Mouse (Mus musculus) left cerebral cortex, postnatal 25 days (tissue): Measurements from ENCODE around the gene Trpm3. TPM values are rescaled to one million over a fixed set of nuclear protein-coding genes. Genes with fewer than 3 reads are reported as not detected.
A peak's percentile ranks its signal among the peaks of the same experiment; 100 is the strongest.

Source experiments
- DNase-seq, 2 experiments: peaks; one replicate each; pipeline ENCODE4 v3.0.0; 2022; ENCODE audit warnings: low spot score in 2 of 2, mixed read lengths in 1 of 2
- intact Hi-C: fragments of 180-260 bp; cut with DNase I; formaldehyde crosslinking; loops from one replicate; pipeline ENCODE4 v1.15.1; 2025
- total RNA-seq, 2 experiments: library from RNA; stranded (reverse); gene quantifications; 2 replicates each; pipeline ENCODE4 v1.2.3; 2021

Gene Trpm3
- total RNA-seq, 2 experiments from 2014 or later = 34.1 to 40.1 TPM

DNA sequence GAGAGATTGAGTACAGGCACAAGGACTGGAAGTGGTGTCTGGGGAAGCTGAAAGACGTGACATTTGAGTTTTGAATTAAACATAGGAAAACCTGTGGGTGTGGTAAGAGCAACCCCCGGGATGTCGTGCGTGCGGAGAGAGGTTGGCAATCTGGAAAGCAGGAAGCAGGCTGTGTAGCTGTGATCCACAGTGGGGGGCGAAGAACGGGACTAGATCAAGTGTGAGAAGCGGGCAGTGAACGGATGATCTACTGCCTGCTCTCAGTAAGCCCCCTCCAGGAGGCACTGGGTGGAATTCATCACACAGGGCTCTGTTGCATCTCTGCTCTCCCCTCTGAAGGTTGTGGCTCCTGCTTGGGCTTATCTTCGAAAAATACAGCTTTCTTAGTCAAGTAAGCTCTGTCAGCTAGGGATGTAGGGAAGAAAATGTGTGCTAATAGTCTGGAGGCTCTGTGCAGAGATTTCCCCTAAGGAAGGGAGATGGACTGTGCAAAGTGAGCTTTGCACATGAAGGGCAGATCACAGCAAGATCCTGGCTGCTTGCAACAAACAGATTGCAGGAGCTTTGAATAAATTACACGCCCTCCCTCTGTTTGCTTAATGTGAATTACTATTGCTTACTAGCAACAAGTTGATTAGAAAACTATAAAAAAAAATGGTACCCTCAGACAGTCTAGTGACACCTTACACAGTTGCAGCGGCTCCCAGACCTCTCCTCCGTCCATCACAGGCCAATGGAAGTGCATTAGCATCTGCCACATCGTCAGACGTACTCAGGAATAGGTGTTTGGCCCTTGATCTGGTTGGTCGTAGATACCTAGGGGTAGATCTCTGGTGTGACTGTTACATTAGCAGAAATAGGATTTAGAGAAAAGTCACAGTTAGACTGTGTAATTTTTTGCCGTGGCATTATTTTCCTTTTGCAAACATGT is 164.4 kb downstream of the Trpm3 start:
- intact Hi-C loops = loop anchor here (5.0 to 10.0 kb wide), 6 partner anchors 51 to 1508 kb away; partner anchors contain the start of gene Trpm3
- peak in 1 of 2 experiments; percentile 66 for DNase-seq

DNA sequence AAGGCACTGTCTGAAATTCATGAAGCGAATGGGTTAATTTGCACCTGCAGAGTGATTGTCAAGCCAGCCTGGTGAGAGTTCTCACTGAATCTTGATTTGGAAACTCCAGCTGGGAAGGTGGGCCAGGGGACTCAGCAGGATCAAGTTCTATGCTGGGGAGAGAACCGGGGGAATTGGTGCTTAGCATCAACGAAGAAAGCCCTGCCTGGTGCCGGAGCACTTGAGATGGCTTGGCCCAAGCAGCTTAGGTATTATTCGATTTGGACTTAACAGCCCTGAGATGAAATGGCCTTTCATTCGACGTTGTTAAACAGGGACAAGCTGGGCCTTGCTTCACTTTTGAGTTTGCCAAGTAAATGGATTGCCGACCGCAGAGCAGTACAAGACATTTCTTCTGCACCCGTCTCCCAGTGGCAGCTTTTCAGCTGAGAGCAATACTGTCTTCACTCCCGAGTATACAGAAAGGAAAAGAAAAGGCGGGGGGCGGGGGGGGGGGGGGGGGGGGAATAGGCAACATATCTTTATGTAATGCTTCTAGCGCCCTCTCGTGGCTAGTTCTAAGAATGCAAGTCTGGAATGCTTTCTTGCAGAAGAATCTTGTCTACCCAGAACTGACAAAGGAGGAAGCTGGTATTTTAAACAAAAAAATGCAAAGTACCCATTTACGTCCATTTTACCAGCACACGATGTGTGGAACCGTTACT is 165.3 kb downstream of the Trpm3 start:
- intact Hi-C loops = loop anchor here (1.0 to 10.0 kb wide), 9 partner anchors 52 to 1509 kb away; partner anchors contain the start of genes Cemip2 and Trpm3
- peak; percentile 88 to 90 for DNase-seq

DNA sequence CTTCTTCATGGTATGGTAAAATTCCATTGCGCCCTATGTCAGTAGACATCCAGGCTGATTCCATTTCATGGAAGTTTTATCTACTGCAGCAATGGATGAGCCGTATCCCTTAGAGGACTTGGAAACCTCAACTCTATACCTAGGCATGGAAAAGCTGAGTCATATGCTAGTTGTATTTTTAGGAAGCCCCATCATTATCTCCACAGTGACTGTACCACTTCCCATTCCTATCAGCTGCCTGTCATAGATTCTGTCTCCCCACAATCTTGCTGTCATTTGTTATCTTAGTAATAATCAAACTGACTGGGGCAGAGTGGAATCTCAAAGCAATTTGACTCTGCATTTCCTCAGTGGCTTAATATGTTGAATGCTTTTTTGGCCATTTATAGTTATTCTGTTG is 169.2 kb downstream of the Trpm3 start:
- intact Hi-C loops = loop anchor here (10.0 kb wide), 2 partner anchors 933 to 1513 kb away; no protein-coding TSS in a partner anchor
- no peak for DNase-seq

DNA sequence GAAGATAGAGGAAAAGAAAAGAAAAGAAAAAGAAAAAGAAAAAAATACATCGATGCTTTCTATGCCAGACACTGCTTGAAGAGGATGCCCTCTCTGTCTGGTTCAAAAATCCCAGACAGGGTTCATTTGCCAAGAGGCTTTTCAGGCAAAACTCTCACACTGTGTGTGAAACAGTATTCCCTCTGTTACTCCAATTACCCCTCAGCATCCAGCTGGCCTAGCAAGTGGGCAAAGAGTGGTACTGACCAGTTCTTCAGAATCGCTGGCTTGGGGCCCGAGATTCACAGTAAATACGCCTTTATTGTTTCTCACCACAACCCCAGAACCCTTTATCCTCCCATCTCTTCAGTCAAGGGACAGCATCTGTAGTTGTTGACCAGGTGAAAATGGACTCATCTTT is 178.5 kb downstream of the Trpm3 start:
- peak in 1 of 2 experiments; percentile 26 for DNase-seq
- intact Hi-C loops = no loop called here

DNA sequence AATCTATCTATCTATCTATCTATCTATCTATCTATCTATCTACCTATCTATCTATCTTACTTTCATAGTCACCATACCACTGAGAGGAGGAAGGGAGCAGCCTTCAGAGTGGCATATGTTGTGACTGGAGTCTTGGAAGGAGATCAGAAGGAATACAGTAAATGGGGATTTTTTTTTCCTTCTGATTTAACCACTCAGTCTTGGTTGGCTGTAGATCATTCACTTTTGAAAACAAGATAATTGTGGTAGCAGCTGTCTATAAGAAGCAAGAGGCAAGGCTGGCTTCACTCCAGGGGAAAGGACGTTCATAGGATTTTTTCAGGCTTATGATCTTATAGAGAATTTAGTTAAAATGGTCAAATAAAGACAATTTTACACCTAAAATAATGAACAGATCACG is 188.0 kb downstream of the Trpm3 start:
- intact Hi-C loops = no loop called here

DNA sequence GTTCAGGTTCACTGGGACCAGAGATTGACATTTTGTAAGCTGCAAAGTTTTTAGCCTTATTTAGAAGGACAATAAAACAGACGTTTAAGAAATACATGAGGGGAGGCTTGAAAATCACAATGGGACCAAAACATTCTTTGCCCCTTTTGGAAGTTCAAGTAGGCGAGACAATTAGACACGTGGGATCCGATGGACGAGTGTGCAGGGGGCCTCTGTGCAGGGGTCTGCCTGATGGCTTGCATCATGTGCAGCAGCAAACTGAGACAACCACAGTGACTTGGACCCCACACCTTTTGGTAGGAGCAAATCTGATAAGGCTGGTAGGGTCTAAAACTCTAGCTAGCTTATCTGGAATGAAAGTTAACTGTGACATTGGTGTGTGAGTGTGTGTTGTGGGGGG is 188.4 kb downstream of the Trpm3 start:
- intact Hi-C loops = no loop called here
- no peak for DNase-seq

More for the DNA sequence above, 188.0 kb downstream of the Trpm3 start:
- no peak for DNase-seq

DNA sequence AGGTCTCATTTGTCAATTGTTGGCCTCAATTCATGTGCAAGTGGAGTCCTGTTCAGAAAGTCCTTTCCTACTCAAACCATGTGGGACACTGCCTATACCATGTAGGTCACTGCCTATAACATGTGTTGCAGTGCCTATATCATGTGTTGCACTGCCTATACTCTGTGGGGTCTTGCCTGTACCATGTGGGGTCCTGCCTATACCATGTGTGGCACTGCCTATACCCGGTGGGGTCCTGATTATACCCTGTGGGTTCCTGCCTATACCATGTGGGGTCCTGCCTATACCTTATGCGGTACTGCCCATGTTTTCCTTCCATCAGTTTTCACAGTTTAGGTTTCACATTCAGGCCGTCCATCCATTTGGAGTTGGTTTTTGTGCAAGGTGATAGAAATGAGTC is 197.4 kb downstream of the Trpm3 start:
- no peak for DNase-seq
- intact Hi-C loops = loop anchor here (5.0 kb wide), 1 partner anchor 216 kb away; no protein-coding TSS in a partner anchor

DNA sequence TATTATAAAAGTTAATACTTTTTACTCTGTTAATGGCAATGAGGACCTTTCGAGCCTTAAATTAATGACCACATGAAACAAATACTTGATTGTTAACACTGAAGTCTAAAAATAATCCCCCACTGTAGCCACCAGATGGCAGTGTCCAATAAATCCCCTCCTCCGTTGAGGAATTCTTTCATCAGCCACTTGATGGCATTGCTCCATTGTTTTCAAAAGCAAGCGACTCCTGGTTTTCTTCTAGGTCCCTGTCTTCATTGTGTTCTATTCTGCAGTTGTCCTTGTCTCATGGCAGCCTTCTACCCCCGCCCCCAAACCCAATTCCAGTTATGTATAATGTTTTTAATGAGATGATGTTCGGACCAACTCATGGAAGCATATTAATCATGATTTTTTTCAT is 198.6 kb downstream of the Trpm3 start:
- DNase-seq = peak; percentile 62 to 77
- intact Hi-C loops = loop anchor here (1.0 to 5.0 kb wide), 3 partner anchors 215 to 547 kb away; no protein-coding TSS in a partner anchor

DNA sequence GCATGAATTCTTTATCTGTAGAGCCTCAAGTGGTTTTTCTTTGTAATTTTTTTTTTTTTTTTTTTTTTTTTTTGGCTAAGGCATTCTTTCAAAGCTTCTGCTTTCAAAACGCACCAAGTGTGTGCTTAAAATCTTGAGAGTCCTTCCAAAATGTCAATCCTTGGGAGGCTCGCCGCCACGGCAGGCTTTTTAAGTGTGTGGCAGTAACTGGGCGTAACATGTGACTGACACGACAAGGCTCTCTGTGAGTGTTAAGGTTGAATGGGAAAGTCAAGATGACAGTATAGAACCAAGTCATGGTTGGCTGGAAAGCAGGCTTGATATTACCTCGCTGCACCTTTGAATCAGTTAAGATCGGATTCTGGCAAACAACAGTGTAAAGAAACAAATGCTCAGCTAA is 200.1 kb downstream of the Trpm3 start:
- DNase-seq = no peak
- intact Hi-C loops = loop anchor here (5.0 kb wide), 1 partner anchor 213 kb away; no protein-coding TSS in a partner anchor

DNA sequence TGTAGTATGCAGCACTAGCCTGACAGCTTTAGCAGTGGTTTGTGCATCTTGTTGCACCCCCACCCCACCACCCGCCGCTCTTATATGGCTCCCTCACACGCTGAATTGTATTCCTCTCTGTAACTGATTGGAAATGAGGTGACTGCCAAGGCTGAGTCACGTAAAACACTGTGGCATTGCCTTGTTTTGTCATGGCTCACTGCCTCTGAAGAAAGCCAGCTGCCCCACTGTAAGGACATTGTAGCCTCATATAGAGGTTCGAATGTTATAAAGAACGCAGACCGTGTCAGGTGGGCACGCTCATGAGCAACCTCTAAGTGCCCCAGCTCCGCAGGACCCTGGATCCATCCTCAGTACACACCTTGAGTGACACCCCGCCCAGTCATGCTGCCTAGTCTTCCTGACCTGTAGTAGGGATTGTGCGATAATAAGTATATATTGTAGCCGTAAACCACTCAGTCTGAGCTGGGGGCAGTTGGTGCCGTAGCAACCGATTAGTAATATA is 215.2 kb downstream of the Trpm3 start:
- peak; percentile 9 to 29 for DNase-seq
- intact Hi-C loops = no loop called here

DNA sequence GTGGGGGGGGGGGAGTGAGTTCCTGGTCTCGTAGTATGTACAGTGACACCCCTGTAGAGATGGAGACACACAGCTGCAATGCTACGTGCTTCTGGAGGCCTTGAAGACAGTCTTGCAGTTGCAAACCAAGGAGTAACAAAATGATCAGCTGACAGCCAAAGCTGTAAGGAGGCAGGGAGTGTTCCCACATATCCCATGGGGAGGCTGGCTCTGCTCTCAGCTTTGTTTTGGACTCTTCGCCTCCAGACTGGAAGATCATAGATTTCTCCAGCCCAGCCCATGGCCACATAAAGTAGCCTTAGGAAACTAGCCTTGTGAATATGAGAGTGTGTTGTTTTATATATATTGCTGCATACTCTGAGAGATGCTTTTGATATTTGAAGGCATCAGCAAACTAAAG is 248.0 kb downstream of the Trpm3 start:
- intact Hi-C loops = no loop called here
- DNase-seq = no peak

DNA sequence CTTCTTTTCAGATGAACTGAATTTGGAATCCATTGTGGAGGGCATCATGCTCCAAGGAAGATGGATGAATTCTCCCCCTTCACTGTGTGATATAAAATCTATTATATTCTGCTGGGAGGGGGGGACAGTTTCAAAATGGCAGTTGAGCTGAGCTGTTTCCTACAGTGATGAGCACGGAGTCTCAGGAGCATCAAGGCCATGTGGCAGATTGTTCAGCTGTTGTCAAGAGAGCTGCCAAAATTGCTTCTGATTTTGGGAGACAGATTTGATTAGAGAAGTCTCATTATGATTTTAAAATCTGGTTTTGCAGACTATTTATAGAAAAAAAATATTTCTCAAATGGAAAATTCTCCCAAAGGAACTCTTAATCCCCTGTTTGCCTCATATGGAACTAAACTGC is 255.9 kb downstream of the Trpm3 start:
- DNase-seq = no peak
- intact Hi-C loops = no loop called here

DNA sequence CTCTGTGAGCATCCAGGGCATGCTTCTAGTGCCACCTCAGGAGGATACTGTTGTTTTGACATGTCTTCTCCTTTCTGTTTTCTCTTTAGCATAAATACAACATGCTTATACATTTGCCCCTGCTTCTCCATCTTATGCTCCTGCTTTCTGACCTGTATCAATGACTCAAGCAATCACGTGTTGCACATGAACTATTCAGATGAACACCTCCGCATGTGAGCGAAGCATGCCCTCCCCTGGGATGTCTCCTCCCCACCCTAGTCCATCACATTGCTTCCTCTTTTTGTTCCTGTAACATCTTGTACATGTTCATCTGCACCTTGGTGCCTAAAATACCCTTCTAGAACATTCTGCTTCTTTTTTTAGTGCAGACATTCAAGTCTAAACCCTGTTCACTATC is 265.2 kb downstream of the Trpm3 start:
- DNase-seq = no peak
- intact Hi-C loops = no loop called here

DNA sequence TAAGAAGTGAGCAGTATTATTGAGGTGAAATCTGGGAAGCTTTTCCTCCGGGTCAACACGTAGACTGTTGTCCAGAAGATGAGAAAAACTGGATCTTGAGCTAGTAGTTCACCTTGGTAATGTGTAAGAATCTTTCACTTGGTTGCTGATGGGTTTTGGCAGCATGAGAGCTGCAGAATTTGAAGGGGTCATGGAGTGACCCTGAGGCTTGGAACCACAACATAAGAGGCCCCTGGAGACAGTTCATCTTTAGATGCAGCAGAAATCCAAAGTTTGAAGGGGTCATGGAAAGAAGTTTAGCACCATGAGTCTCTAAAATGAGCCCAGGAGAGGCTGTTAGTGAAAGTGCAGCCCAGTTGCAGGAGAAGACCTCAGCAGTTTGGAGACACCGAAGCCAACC is 279.4 kb downstream of the Trpm3 start:
- DNase-seq = no peak
- intact Hi-C loops = no loop called here

DNA sequence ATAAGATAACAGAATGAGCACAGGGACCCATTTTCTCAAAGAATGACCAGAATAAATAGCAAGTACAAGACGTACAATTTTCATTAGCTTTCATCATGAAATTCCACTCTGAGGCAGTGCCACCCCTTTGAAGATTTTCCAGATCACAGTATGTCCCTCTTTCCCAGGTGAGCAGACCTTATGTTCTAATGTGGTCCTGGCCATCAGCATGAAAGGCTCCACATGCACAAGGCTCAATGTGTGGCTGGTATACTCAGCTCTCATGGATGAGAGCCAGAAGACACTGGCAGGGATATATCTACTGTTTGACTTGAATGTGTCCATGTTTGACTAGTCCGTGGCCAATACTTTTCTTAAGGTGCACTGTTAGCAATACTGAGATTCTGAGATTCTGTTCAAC is 298.4 kb downstream of the Trpm3 start:
- DNase-seq = no peak
- intact Hi-C loops = no loop called here

DNA sequence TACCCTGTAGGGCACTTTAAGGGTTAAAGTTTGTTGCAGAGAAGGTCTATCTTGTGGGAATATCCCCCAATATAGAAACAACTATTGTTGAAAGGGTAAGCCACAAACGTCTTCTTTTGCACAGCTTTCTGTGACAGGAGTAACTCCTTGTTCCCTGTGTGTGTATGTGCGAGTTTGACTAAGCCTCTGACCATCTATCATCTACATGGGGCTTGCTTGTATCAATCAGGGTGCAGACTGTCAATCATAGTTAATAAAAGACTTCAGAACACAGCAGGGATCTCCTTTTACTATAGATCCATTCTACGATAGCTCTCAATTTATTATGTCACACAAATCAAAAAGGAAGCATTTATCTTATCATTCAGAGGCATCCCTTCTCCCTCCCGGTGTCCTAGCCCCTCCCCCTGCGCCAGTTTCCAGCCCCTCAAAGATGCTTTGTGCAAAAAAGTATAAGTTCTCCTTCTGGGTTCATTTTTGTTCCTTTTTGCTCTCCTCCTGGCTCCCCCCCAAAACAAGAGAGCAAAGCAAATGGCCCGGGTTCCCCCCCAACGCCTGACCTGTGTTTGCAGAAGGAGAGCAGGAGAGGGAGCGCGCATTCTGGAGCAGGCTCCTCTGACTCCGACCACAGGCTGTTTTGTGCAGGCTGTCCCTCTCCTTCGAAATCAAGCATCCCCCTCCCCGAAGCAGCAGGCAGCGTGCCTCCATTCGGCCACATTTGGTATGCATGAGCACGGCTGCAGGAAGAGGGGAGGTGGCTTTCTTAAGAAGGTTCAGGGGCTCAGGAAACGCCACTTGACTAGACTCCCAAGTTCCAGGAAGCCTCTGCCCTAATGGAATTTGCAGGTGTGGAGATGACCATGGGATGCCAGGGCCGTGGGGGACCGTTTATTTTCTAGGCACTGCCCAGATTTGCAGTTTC is 308.8 kb downstream of the Trpm3 start:
- intact Hi-C loops = no loop called here
- peak; percentile 23 to 31 for DNase-seq

DNA sequence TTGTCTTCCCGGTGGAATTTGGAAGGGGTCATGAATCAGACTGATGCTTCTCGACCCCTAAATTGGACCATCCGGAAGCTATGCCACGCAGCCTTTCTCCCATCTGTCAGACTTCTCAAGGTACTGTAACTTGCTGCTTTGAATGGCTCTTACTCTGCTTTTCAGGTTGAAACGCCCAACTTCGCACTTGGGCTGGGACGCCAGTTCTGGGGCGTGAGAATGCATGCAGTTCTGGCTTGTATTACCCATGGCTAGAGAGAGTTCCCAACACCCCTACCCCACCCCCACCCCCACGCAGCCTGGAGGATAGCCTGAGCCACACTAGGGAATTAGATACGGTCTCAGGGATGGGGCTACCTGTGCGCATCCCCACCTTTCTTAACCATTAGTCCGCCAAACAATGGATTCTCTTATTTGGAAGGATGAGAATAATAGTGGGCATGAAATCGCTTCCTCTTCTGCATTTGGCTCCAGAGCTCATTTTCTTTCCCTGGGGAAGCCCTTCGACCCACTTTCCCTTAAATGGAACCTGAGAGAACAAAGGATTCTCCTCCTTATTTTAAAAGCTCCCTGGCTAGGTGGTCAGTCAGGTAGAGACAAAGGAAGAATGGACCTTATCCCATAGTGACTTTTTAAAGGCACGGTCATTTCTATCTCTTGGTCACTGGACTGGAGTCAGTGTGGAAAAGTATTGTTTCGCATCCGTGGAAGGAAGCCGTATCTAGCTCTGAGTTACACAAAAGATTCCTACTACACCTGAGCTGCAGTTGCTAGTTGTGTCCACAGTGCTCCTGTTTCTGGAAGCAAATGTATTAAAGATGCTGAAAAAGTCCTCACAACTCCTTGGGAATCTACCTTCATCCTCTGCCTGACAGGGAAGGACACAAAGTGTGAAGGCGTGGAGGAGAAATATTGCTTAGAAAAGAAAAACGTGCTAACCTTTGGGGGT is 309.8 kb downstream of the Trpm3 start:
- intact Hi-C loops = no loop called here
- peak in 1 of 2 experiments; percentile 28 for DNase-seq

DNA sequence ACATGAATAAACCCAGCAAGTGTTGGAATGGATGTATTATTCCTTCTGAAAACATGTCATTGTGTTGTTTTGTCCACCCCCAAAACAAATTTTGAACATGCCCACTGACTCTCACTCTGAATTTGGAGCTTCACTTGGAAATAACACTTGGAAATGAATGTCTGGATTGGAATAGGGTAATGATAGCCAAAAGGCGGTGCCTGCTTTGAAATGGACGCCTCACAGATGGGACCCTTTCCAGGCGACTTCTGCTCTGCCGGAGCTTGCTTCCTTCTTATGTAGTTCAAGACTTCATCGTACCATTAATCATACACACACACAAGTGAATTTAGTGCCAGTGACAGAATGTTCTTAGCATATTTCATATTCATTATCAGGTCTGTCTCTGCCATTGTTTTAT is 312.4 kb downstream of the Trpm3 start:
- intact Hi-C loops = loop anchor here (10.0 kb wide), 1 partner anchor 434 kb away; no protein-coding TSS in a partner anchor
- DNase-seq = no peak
